Mouse (Mus musculus): ENCODE data around the gene Bcam.
A peak's percentile ranks its signal among the peaks of the same experiment; 100 is the strongest.

Bcam gene

DNA sequence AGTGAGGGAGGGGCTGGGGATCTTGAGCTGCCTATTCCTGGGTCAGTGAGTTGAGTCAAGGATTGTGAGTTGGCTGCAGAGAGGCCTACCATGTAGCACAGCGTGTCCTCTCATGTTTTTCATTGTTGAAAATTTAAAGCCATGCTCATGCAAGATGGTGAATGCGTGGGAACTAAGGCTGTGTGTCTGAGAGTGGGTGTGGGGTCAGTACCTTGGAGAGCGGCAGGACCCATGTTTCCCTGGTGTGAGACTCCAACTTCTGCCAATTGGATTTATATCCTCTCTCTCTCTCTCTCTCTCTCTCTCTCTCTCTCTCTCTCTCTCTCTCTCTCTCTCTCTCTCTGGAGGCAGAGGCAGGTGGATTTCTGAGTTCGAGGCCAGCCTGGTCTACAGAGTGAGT, 44.3 kb downstream of the Bcam start:
- DNase-seq (ENCODE audit: low spot score in 2 of 2): no peak

DNA sequence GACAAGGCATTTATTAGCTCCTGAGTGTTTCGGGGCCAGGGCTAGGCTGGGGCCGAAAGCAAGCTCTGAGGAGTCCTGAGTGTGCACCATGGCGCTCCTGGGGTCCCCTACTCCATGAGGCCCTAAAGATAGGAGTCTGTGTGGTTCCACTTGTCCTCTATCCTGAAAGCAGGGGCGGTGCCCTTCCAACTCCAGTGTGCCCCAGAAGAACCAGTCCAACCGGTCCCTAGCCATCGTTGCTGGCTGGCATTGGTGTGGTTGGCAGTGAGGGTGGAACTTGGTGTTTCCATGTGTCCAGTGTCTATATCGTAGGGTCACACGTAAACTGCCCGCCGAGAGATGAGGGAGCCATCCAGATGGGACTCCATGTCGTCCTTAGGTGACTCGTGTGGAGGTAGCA, 46.6 kb downstream of the Bcam start:
- DNase-seq (ENCODE audit: low spot score in 2 of 2): no peak

DNA sequence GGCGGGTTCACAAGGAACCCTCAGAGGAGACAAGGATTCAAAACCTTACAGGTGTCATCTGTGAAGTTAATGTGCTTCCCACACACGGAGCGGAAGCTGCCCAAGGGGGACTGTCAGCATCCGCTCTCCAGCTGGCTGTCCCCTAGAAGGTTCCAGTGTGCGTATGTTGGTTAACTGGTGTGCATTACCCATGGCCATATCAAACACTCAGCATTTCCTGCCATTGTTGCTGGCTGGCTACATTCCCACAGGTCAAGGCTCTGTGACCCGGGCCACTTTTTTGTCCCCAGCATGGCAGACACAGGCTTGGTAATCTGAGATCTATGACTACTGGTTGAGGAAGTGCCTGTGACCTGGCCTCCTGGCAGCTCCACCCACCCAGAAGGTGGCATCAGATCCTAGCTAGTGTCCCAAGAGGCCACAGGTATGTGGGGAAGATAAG, 48.0 kb downstream of the Bcam start:
- no peak for DNase-seq (ENCODE audit: low spot score in 2 of 2)

GRCm38 (mm10) chr7:19719200-19719599, 51.6 kb downstream of the Bcam start:
- DNase-seq (ENCODE audit: low spot score in 2 of 2): no peak

DNA sequence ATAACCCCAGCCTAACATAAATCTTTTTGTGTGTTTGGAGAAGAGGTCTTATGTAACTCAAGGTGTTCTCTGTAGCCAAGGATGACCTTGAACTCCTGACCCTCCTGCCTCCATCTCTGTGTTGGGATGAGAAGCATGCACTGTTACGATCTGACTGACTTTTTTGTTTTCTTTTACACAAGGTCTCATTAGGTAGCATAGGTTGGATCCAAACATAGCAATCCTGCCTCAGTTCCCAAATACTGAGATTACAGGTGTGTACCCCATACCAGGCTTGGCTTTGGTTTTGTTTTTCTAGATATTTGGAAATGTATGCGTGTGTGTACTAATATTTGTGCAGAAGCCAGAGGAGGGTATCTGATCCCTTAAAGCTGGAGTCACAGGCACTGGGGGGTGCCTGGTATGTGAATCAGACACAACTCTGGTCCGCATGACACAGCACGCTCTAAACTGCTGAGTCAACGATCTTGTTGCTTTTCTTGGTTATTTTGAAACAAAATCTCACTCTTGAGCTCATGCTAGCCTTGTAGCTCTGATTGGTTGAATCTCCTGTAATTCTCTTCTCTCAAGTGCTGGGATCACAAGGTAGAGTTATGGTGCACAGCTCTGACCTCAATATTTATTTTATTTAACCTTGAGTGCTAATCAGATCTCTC, 52.4 kb downstream of the Bcam start:
- no peak for DNase-seq (ENCODE audit: low spot score in 2 of 2)

DNA sequence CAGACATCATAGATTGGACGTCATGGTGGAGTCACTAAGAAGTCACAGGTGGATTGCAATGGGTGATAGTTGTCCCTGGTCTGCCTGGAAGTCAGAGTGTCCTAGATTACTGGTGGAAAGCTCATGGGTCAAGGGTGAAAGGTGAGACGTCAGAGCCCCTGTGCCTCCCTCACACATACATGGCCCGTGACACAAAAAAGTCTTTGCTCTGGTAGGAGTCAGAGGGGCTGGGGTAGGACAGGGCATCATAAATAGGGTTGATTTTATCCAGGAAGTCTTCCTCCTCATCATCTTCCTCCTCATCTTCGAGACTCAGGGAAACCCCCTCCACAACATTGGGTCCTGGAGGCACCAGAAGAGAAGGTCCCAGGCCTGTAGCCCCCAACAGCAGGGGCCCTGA, 53.5 kb downstream of the Bcam start:
- no peak for DNase-seq (ENCODE audit: low spot score in 2 of 2)

DNA sequence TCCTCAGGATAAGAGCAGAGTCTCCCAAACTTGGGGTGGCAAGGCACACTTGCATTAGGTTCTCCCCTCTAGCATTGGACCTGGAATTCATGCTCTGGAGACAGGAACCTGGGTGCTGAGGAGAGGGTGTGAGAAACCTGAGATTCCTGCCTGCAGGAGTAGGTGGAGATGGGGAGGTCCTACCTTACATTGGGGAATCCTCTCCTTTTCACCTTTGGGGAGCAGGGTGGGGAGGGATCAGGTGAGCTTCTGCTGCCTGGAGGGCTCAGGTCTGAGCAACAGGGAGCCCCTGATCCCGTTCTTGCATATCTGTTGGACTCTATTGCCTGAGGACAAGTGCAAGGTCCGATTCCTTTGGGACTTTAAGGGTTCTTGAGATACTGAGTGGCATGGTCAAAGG, 54.0 kb downstream of the Bcam start:
- no peak for DNase-seq (ENCODE audit: low spot score in 2 of 2)

- DNase-seq (ENCODE audit: low spot score in 2 of 2): no peak
These were observed 54.6 kb downstream of the Bcam start for GRCm38 (mm10) chr7:19716055-19716682.

- peak; percentile 86 to 96 for DNase-seq (ENCODE audit: low spot score in 2 of 2)
These were observed 55.4 kb downstream of the Bcam start, which contains the start of gene Tomm40 for GRCm38 (mm10) chr7:19715239-19716054. Tomm40 (minus strand) TSS chr7:19715438.

DNA sequence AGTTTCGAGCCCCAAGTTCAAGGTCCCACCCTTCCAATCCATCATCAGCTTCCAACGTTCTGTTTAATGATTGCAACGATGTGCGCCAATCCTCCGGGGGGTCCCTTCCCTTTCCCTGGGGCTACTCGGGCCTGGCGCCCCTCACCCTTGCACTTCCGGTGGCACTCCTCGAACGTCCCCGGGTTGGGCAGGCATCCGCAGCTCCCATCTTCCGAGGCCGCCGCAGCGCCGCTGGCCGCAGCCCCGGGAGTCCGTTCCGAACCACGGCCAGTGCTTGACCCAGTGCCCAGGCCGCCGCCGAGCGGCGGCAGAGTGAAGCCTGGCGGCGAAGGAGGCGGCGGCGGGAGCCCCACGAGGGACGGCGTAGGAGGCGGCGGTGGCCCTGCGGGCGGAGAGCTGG, 56.0 kb downstream of the Bcam start:
- DNase-seq (ENCODE audit: low spot score in 2 of 2): no peak

DNA sequence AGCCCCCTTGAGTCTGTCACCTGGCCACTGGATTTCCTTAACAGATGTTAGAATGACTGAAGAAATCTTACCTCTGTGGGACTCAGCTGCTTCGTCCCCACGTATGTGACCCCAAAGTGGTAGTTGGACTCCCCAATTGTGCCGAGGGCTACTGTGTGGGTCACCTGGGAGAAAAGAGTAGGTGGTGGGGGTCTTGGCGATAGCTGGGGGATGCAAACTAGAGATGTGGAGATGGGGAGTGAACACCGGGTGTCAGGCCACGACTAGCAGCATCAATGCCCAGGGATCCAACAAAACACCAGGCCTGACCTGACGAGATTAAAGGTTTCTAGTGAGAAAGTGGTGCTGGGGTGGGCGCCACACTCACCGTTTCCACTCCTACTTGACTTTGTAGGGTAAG, 57.2 kb downstream of the Bcam start:
- no peak for DNase-seq (ENCODE audit: low spot score in 2 of 2)

- no peak for DNase-seq (ENCODE audit: low spot score in 2 of 2)
These were observed 57.6 kb downstream of the Bcam start for GRCm38 (mm10) chr7:19713196-19713595.

GRCm38 (mm10) chr7:19712414-19712813, 58.4 kb downstream of the Bcam start:
- no peak for DNase-seq (ENCODE audit: low spot score in 2 of 2)

- no peak for DNase-seq (ENCODE audit: low spot score in 2 of 2)
These were observed 60.2 kb downstream of the Bcam start for GRCm38 (mm10) chr7:19710650-19711049.
